Mouse (Mus musculus) stomach, postnatal 0 days (tissue): ENCODE measurements around the gene Chil1.

ENCODE experiments used
- CTCF ChIP-seq: IDR thresholded peaks from 2 replicates; pipeline ENCODE4 v1.5.1; 2016; ENCODE audit warnings: antibody characterized with exemption, low read depth, mild to moderate bottlenecking, moderate library complexity
- EP300 ChIP-seq: optimal IDR thresholded peaks from 2 replicates; pipeline ENCODE3; 2016; ENCODE audit warnings: antibody characterized with exemption

DNA sequence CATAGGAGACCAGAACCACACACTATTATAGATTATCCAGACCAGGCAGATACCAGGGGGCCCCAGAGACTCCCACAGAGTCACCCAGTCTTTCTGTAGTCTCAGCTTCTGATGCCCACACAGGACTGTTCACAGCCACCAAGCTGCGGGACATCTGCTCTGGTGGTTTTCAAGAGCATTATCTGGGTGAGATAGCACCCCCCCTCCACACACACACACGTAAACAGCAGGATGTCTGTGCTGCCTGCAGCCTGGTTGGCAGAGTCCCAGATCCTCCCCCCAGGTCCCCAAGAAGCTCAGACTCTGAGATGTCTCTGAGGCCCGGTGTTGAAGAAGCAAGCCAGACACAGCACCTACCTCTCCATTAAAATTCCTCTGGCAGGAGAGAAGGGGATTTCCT lies 13.6 kb downstream of the Chil1 start:
- TF ChIP-seq CTCF = no peak
- TF ChIP-seq EP300 = no peak
